Mouse (Mus musculus): Measurements from ENCODE around the gene Ctrc. TPM values are rescaled to one million over a fixed set of nuclear protein-coding genes. Genes with fewer than 3 reads are reported as not detected.
A peak's percentile ranks its signal among the peaks of the same experiment; 100 is the strongest.

Gene Ctrc
- total and polyA plus RNA-seq, 3 experiments = not detected

DNA sequence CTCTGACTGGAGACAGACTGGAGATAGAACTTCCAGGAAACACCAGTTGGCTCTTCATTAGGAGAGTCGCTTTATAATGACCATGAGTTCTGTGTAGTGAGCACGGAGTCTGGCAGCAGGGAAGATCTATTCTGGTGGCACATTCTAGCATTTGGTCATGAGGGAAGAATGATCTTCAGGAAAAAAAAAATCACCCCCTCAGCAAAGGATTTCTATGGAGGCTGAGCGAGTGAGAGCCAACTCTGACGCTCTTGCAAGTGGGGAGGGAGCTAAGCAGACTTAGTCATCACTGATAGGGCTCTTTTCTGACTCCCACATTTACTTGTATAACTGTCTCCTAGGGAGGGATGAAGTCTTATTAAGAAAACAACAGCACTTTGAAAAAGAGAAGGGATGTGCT is 32.9 kb upstream of the Ctrc start:
- peaks cover 0 to 11% of the 10 kb centered on the region in 2 experiments; a peak in 2 of 4 replicates for H3K4me1 ChIP-seq (ENCODE audit: control insufficient read depth in 1 of 2, insufficient read depth in 2 of 2)
- H3K4me3 ChIP-seq (replicated peaks in 1 of 3; ENCODE audit: low read depth in 2 of 3, low read length in 2 of 3, poor library complexity in 1 of 3) = no peak overlapping the region
- H3K27me3 ChIP-seq (replicated peaks) = peaks cover 8% of the 10 kb centered on the region
- H3K9me3 ChIP-seq (replicated peaks; ENCODE audit: low read length) = no peaks in the 10 kb centered on the region
- dilution Hi-C loops (cut with MboI; ENCODE audit: extremely low pct_ligation_motif_present, extremely low pct_unique_long_range_greater_than_20kb, low sequenced_read_pairs) (no loop called here), in situ Hi-C loops (cut with MboI; ENCODE audit: low pct_ligation_motif_present, low pct_unique_long_range_greater_than_20kb, low sequenced_read_pairs) (no loop called here)
- no peaks in the 10 kb centered on the region for H3K36me3 ChIP-seq (replicated peaks in 1 of 2; ENCODE audit: control insufficient read depth in 1 of 2, insufficient read depth in 1 of 2, low read length in 1 of 2)
- TF ChIP-seq RAD21 (IDR thresholded peaks at IDR 0.05; ENCODE audit: low read depth, low read length) = no peak
- H3K4me2 ChIP-seq (ENCODE audit: insufficient read depth, low read depth, poor library complexity, severe bottlenecking) = no peak overlapping the region
- H3K9ac ChIP-seq (ENCODE audit: insufficient read depth, low read depth) = no peak overlapping the region
- peaks cover 4% of the 10 kb centered on the region; the same call in 1 of the 2 replicates for H3K79me2 ChIP-seq (replicated peaks; ENCODE audit: control insufficient read depth, extremely low read depth, insufficient read depth, poor library complexity, severe bottlenecking)
- H3K27ac ChIP-seq (ENCODE audit: insufficient read depth, low read depth) = no peak overlapping the region
- DNase-seq (ENCODE audit: extremely low read depth) = no peak

DNA sequence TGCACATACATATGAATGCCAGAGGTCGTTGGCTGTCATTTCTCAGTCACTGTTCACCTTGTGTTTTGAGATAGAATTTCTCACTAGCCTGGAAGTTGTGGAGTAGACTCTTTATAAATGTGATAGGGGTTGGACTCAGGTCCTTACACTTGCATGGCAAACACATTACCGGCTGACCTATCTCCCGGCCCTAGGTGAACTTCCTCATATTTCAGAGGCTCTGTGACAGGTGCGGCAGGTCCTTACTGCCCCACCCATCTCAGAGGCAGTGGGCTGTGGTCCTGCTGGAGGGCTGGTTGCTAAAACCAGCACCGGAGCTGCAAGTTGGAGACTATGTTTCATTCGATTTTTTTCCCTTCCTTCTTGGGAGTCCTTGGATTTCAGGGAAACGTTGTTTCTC is 32.5 kb upstream of the Ctrc start:
- Histone ChIP-seq H3K27ac (ENCODE audit: insufficient read depth, low read depth) (no peak overlapping the region), H3K27me3 (replicated peaks) (peaks cover 8% of the 10 kb centered on the region), H3K36me3 (replicated peaks in 1 of 2; ENCODE audit: control insufficient read depth in 1 of 2, insufficient read depth in 1 of 2, low read length in 1 of 2) (no peaks in the 10 kb centered on the region), H3K4me3 (replicated peaks in 1 of 3; ENCODE audit: low read depth in 2 of 3, low read length in 2 of 3, poor library complexity in 1 of 3) (no peak overlapping the region), H3K4me1 (ENCODE audit: control insufficient read depth in 1 of 2, insufficient read depth in 2 of 2) (peaks cover 0 to 11% of the 10 kb centered on the region in 2 experiments; a peak in 2 of 4 replicates), H3K4me2 (ENCODE audit: insufficient read depth, low read depth, poor library complexity, severe bottlenecking) (no peak overlapping the region), H3K9me3 (replicated peaks; ENCODE audit: low read length) (no peaks in the 10 kb centered on the region), H3K79me2 (replicated peaks; ENCODE audit: control insufficient read depth, extremely low read depth, insufficient read depth, poor library complexity, severe bottlenecking) (peaks cover 8% of the 10 kb centered on the region), H3K9ac (ENCODE audit: insufficient read depth, low read depth) (no peak overlapping the region)
- TF ChIP-seq ZNF384 (IDR thresholded peaks at IDR 0.05; ENCODE audit: low read depth, low read length) = no peak
- TF ChIP-seq MEF2A (IDR thresholded peaks at IDR 0.05; ENCODE audit: borderline replicate concordance, low read depth, low read length) = no peak
- TF ChIP-seq GABPA (IDR thresholded peaks at IDR 0.05; ENCODE audit: insufficient replicate concordance, low read depth, low read length) = no peak
- no peak for TF ChIP-seq UBTF (IDR thresholded peaks at IDR 0.05; ENCODE audit: low read depth, low read length)
- no peak for TF ChIP-seq JUND (conservative IDR thresholded peaks at IDR 0.05; ENCODE audit: low read depth, low read length)
- no peak for TF ChIP-seq ELF1 (IDR thresholded peaks at IDR 0.05; ENCODE audit: low read depth, low read length)
- TF ChIP-seq E2F4 (IDR thresholded peaks at IDR 0.05; ENCODE audit: insufficient replicate concordance, low read depth, low read length) = no peak
- no peak for DNase-seq (ENCODE audit: extremely low read depth)
- in situ Hi-C loops (cut with MboI; ENCODE audit: low pct_ligation_motif_present, low pct_unique_long_range_greater_than_20kb, low sequenced_read_pairs) = no loop called here
- dilution Hi-C loops (cut with MboI; ENCODE audit: extremely low pct_ligation_motif_present, extremely low pct_unique_long_range_greater_than_20kb, low sequenced_read_pairs) = no loop called here

DNA sequence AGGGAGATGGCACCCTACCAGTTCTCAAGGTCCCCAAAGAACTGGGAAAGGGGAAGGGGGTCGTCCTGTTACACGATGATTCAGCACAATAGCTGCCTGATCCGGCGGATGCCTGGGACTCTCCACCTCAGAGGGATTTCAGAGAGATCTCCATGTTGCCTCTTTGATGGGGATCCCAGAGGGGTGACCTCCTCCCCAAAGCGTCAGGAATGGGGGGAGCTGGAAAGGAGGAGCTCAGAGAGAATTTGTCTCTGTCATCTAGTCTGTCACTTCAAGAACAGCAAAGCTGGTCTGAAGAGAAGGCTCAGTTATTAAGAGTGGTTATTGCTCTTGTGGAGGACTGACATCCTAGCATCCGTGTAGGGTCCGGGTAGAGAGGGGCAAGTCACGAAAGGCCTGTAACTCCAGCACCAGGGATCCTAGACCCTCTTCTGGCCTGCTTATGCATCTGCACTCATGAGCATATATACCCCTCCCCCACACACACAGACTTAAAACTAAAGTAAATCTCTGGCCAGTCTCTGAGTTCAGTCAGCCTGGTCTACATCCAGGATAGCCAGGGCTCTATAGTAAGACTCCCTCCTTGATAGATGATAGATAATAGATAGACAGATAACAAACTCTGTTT is 29.4 kb upstream of the Ctrc start:
- H3K36me3 ChIP-seq (replicated peaks in 1 of 2; ENCODE audit: control insufficient read depth in 1 of 2, insufficient read depth in 1 of 2, low read length in 1 of 2) = peaks cover 3 to 27% of the 10 kb centered on the region in 2 experiments

More for the DNA sequence above, 29.4 kb upstream of the Ctrc start:
- Histone ChIP-seq H3K9ac (ENCODE audit: insufficient read depth, low read depth) (no peak overlapping the region), H3K27ac (ENCODE audit: insufficient read depth, low read depth) (no peak overlapping the region), H3K79me2 (replicated peaks; ENCODE audit: control insufficient read depth, extremely low read depth, insufficient read depth, poor library complexity, severe bottlenecking) (peaks cover 17% of the 10 kb centered on the region), H3K4me3 (replicated peaks in 1 of 3; ENCODE audit: low read depth in 2 of 3, low read length in 2 of 3, poor library complexity in 1 of 3) (no peak overlapping the region), H3K4me1 (ENCODE audit: control insufficient read depth in 1 of 2, insufficient read depth in 2 of 2) (peaks cover 22 to 39% of the 10 kb centered on the region in 2 experiments), H3K27me3 (replicated peaks) (peaks cover 8% of the 10 kb centered on the region), H3K9me3 (replicated peaks; ENCODE audit: low read length) (no peaks in the 10 kb centered on the region), H3K4me2 (ENCODE audit: insufficient read depth, low read depth, poor library complexity, severe bottlenecking) (peak overlapping the region; percentile 97)
- dilution Hi-C loops (cut with MboI; ENCODE audit: extremely low pct_ligation_motif_present, extremely low pct_unique_long_range_greater_than_20kb, low sequenced_read_pairs) (no loop called here), in situ Hi-C loops (cut with MboI; ENCODE audit: low pct_ligation_motif_present, low pct_unique_long_range_greater_than_20kb, low sequenced_read_pairs) (no loop called here)
- DNase-seq (ENCODE audit: extremely low read depth) = no peak
- TF ChIP-seq MAX (IDR thresholded peaks at IDR 0.05; ENCODE audit: low read length) (no peak), USF1 (IDR thresholded peaks at IDR 0.05; ENCODE audit: low read depth, low read length) (no peak), MEF2A (IDR thresholded peaks at IDR 0.05; ENCODE audit: borderline replicate concordance, low read depth, low read length) (no peak), TBP (conservative IDR thresholded peaks at IDR 0.05; ENCODE audit: low read depth, low read length) (no peak)
